Mouse (Mus musculus) layer of hippocampus, adult 11-12 months (tissue): ENCODE measurements at regions not wholly inside any gene's neighbourhood (a gene's known extent, or its start where the extent isn't known, plus 50 kb on each side); places are given as distances from the start of the nearest gene placed in this dataset.

Experiments
- DNase-seq: peaks from one replicate; pipeline ENCODE4 v3.0.0; 2022; ENCODE audit warnings: low spot score

DNA sequence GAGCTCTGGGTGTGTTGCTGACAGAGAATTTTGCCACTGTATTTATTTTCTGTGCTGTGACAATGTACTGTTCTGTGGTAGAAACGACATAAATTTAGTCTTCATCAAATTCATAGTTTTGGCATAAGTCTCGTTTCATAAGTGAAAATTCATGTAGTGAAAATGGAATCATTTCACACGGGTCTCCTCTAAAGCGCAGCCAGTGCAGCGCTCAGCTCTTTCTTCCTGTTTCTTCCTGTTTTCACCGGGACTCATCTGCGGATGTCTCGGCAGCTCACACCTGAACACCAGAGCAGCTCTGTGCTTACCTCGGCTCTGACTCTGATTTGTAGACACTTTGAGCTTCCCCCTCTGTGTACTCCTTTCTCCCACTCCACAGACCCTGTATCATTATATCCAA lies 85.2 kb upstream of the Prkd1 start:
- DNase-seq = no peak

DNA sequence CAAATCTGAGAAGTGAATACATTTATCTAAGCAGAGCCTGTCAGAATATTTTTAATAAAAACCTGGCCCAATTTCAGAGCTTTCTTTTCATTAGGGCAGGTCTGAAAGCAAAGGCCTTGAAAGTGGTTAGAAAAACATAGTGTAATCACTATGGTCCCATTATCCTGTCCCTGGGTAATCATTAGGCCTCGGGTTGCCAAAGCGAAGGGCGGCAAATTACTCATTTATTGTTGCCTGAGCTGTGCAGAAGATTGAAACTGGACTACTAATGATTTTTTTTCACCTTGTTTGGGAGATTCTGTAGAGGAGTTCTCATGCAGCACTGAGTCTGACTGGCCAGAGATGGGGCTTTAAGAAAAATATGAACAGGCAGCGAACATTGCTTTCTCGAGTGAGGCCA lies 63.7 kb upstream of the Prkd1 start:
- DNase-seq = no peak

DNA sequence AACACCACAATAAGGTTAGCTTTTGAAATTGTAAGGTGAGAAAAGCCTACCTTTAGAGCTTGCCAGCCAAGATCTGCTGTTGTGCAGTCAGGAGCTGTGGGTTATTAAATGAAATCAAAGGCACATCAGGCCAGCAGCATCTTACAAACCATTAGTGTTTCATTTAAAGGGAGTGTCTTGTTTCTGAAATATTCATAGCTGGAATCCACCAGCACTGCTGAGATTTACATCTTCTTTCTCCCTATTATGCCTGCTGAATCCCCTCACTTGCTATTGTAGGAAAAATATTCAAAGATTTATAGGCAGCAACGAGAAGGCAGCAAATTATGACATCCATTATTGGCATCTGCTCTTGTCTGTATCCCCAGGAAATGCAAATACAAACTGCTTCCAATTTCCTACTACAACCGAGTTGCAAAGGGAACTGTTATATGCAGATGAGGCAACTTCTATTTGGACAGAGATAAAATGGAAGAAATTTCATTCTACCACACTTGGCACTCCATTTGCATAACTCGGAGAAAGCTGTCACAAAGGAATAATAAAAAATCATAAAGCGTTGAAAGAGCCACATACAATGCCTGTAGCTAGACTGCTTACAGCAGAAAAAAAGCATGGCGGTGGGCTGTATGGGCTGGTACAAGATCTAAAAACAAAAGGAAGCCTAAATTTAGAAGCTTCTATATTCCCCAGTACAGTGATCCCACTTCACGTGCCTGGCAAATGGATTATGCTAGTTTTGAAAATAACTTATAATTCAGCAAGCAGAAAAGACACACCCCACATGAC lies 60.3 kb upstream of the Prkd1 start:
- no peak for DNase-seq

DNA sequence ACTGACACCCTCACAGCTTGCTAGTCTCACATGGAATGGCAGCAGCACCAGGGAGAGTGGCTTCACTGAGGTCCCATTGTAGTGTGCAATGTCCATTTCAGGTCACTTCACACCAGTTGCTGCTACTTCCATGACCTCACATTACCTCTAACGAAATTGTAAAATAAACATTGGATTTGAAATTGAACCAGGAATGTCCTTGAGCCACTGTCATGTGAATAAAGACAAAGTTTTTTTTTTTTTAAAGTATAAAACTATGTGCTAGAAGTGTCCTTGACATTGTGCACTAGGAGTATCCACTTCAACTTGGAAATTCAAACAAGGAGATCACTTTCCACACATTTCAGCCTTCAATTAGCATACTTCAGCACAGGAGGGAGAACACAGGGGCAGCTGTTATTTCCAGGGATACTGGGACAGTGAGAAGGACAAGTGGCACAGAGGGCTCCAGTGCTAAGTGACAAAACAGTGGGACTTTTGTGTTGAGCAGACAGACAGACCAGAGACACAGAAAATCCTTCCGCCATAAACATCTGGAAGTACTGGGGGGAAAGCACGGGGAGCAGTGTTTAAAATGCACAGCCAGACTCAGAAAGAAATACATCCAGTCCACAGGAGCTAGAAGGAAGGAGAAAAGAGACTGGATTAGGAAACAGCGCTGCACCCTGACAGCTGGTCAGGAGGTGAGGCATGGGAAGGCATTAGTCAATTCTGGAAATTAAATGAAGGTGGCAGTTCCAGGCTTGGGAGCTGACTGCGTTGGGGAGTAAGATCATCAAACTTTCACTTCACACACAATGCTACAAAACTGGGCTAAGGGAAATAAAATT lies 49.9 kb upstream of the Prkd1 start:
- peak; percentile 9 for DNase-seq
